Mouse (Mus musculus): ENCODE results near the gene 1520401A03Rik. TPM values are rescaled to one million over a fixed set of nuclear protein-coding genes. Genes with fewer than 3 reads are reported as not detected.

The 1520401A03Rik gene
- total and polyA plus RNA-seq, 3 experiments = 0.08 TPM; not detected in 2

- peak within 1 kb of the TSS in 1 of 3 experiments; percentile 2 for H3K4me3 ChIP-seq (replicated peaks in 1 of 3; ENCODE audit: low read depth in 2 of 3, low read length in 2 of 3, poor library complexity in 1 of 3)
These were observed 23.0 kb upstream of the 1520401A03Rik start, which contains the start of gene Kremen2 for GRCm38 (mm10) chr17:23745301-23746251. Kremen2 (minus strand) TSS chr17:23745833.

GRCm38 (mm10) chr17:23744651-23745050, 22.1 kb upstream of the 1520401A03Rik start:
- in situ Hi-C loops (cut with MboI; ENCODE audit: low pct_ligation_motif_present, low pct_unique_long_range_greater_than_20kb, low sequenced_read_pairs) (no loop called here), dilution Hi-C loops (cut with MboI; ENCODE audit: extremely low pct_ligation_motif_present, extremely low pct_unique_long_range_greater_than_20kb, low sequenced_read_pairs) (no loop called here)
- Histone ChIP-seq H3K27me3 (replicated peaks) (peaks cover 61% of the 10 kb centered on the region), H3K9me3 (replicated peaks; ENCODE audit: low read length) (no peaks in the 10 kb centered on the region), H3K36me3 (replicated peaks in 1 of 2; ENCODE audit: control insufficient read depth in 1 of 2, insufficient read depth in 1 of 2, low read length in 1 of 2) (no peaks in the 10 kb centered on the region), H3K4me1 (ENCODE audit: control insufficient read depth in 1 of 2, insufficient read depth in 2 of 2) (peaks cover 35 to 60% of the 10 kb centered on the region in 2 experiments), H3K27ac (ENCODE audit: insufficient read depth, low read depth) (no peak overlapping the region), H3K9ac (ENCODE audit: insufficient read depth, low read depth) (no peak overlapping the region), H3K79me2 (replicated peaks; ENCODE audit: control insufficient read depth, extremely low read depth, insufficient read depth, poor library complexity, severe bottlenecking) (no peaks in the 10 kb centered on the region), H3K4me3 (replicated peaks in 1 of 3; ENCODE audit: low read depth in 2 of 3, low read length in 2 of 3, poor library complexity in 1 of 3) (no peak overlapping the region), H3K4me2 (ENCODE audit: insufficient read depth, low read depth, poor library complexity, severe bottlenecking) (no peak overlapping the region)
- no peak for TF ChIP-seq ETS1 (conservative IDR thresholded peaks at IDR 0.05; ENCODE audit: low read depth, low read length)
- DNase-seq (ENCODE audit: extremely low read depth) = no peak

More at GRCm38 (mm10) chr17:23745301-23746251, 23.0 kb upstream of the 1520401A03Rik start, which contains the start of gene Kremen2:
- H3K9me3 ChIP-seq (replicated peaks; ENCODE audit: low read length) = no peaks in the 10 kb centered on the region
- peaks cover 35 to 59% of the 10 kb centered on the region in 2 experiments for H3K4me1 ChIP-seq (ENCODE audit: control insufficient read depth in 1 of 2, insufficient read depth in 2 of 2)
- in situ Hi-C loops (cut with MboI; ENCODE audit: low pct_ligation_motif_present, low pct_unique_long_range_greater_than_20kb, low sequenced_read_pairs) (no loop called here), dilution Hi-C loops (cut with MboI; ENCODE audit: extremely low pct_ligation_motif_present, extremely low pct_unique_long_range_greater_than_20kb, low sequenced_read_pairs) (no loop called here)
- no peak within 1 kb of the TSS for H3K27ac ChIP-seq (ENCODE audit: insufficient read depth, low read depth)
- H3K4me2 ChIP-seq (ENCODE audit: insufficient read depth, low read depth, poor library complexity, severe bottlenecking) = peak within 1 kb of the TSS; percentile 17; the same call in 1 of the 2 replicates
- DNase-seq (ENCODE audit: extremely low read depth) = no peak
- peaks cover 0 to 4% of the 10 kb centered on the region in 2 experiments for H3K36me3 ChIP-seq (replicated peaks in 1 of 2; ENCODE audit: control insufficient read depth in 1 of 2, insufficient read depth in 1 of 2, low read length in 1 of 2)
- 0 out of 2 replicates have a peak within 1 kb of the TSS, but pooled peaks have one; percentile 23 for H3K9ac ChIP-seq (ENCODE audit: insufficient read depth, low read depth)
- peak; percentile 53; the same call in 1 of the 2 replicates for TF ChIP-seq CHD2 (IDR thresholded peaks at IDR 0.05; ENCODE audit: low read length)
- TF ChIP-seq MXI1 (IDR thresholded peaks at IDR 0.05; ENCODE audit: low read depth, low read length) = no peak
- H3K79me2 ChIP-seq (replicated peaks; ENCODE audit: control insufficient read depth, extremely low read depth, insufficient read depth, poor library complexity, severe bottlenecking) = no peaks in the 10 kb centered on the region
- peaks cover 52% of the 10 kb centered on the region for H3K27me3 ChIP-seq (replicated peaks)

GRCm38 (mm10) chr17:23744076-23744475, 21.5 kb upstream of the 1520401A03Rik start:
- no peak for DNase-seq (ENCODE audit: extremely low read depth)
- H3K9ac ChIP-seq (ENCODE audit: insufficient read depth, low read depth) = no peak overlapping the region
- H3K27ac ChIP-seq (ENCODE audit: insufficient read depth, low read depth) = no peak overlapping the region
- no peaks in the 10 kb centered on the region for H3K36me3 ChIP-seq (replicated peaks in 1 of 2; ENCODE audit: control insufficient read depth in 1 of 2, insufficient read depth in 1 of 2, low read length in 1 of 2)
- no peaks in the 10 kb centered on the region for H3K79me2 ChIP-seq (replicated peaks; ENCODE audit: control insufficient read depth, extremely low read depth, insufficient read depth, poor library complexity, severe bottlenecking)
- no peak for TF ChIP-seq MEF2A (IDR thresholded peaks at IDR 0.05; ENCODE audit: borderline replicate concordance, low read depth, low read length)
- TF ChIP-seq IRF4 (IDR thresholded peaks at IDR 0.05; ENCODE audit: low read depth, low read length) = no peak
- TF ChIP-seq CTCF (conservative IDR thresholded peaks at IDR 0.05 in 1 of 2, IDR thresholded peaks at IDR 0.05 in 1 of 2; ENCODE audit: low read depth in 2 of 2, low read length in 2 of 2) = no peak
- no peak for TF ChIP-seq TBP (conservative IDR thresholded peaks at IDR 0.05; ENCODE audit: low read depth, low read length)
- no peak for TF ChIP-seq CHD1 (IDR thresholded peaks at IDR 0.05; ENCODE audit: low read depth, low read length)
- TF ChIP-seq KAT2A (IDR thresholded peaks at IDR 0.05; ENCODE audit: insufficient replicate concordance, low read length) = no peak
- TF ChIP-seq SMC3 (IDR thresholded peaks at IDR 0.05; ENCODE audit: low read depth, low read length) = no peak
- TF ChIP-seq ZNF384 (IDR thresholded peaks at IDR 0.05; ENCODE audit: low read depth, low read length) = no peak
- TF ChIP-seq ELF1 (IDR thresholded peaks at IDR 0.05; ENCODE audit: low read depth, low read length) = no peak
- TF ChIP-seq NELFE (IDR thresholded peaks at IDR 0.05; ENCODE audit: low read depth, low read length) = no peak
- TF ChIP-seq ZKSCAN1 (IDR thresholded peaks at IDR 0.05; ENCODE audit: borderline replicate concordance, low read depth, low read length) = no peak
- TF ChIP-seq MAX (IDR thresholded peaks at IDR 0.05; ENCODE audit: low read length) = no peak
- no peak for TF ChIP-seq CHD2 (IDR thresholded peaks at IDR 0.05; ENCODE audit: low read length)
- no peak for TF ChIP-seq MXI1 (IDR thresholded peaks at IDR 0.05; ENCODE audit: low read depth, low read length)
- no peak for TF ChIP-seq USF2 (conservative IDR thresholded peaks at IDR 0.05; ENCODE audit: low read depth, low read length)
- no peak for TF ChIP-seq GABPA (IDR thresholded peaks at IDR 0.05; ENCODE audit: insufficient replicate concordance, low read depth, low read length)
- no peak for TF ChIP-seq PAX5 (IDR thresholded peaks at IDR 0.05; ENCODE audit: low read length)
- no peak for TF ChIP-seq UBTF (IDR thresholded peaks at IDR 0.05; ENCODE audit: low read depth, low read length)
- peaks cover 67% of the 10 kb centered on the region for H3K27me3 ChIP-seq (replicated peaks)
- dilution Hi-C loops (cut with MboI; ENCODE audit: extremely low pct_ligation_motif_present, extremely low pct_unique_long_range_greater_than_20kb, low sequenced_read_pairs) (no loop called here), in situ Hi-C loops (cut with MboI; ENCODE audit: low pct_ligation_motif_present, low pct_unique_long_range_greater_than_20kb, low sequenced_read_pairs) (no loop called here)
- H3K4me1 ChIP-seq (ENCODE audit: control insufficient read depth in 1 of 2, insufficient read depth in 2 of 2) = peaks cover 32 to 57% of the 10 kb centered on the region in 2 experiments
- H3K9me3 ChIP-seq (replicated peaks; ENCODE audit: low read length) = no peaks in the 10 kb centered on the region
- H3K4me2 ChIP-seq (ENCODE audit: insufficient read depth, low read depth, poor library complexity, severe bottlenecking) = no peak overlapping the region
- no peak overlapping the region for H3K4me3 ChIP-seq (replicated peaks in 1 of 3; ENCODE audit: low read depth in 2 of 3, low read length in 2 of 3, poor library complexity in 1 of 3)

Measured in CH12.LX (cell line).